Mouse (Mus musculus) lung, postnatal 10 days (tissue): ENCODE data around the gene Acss2.

ENCODE experiments used
- DNase-seq: peaks from one replicate; pipeline ENCODE4 v3.0.0; 2021

Gene Acss2

GRCm38 (mm10) chr2:155630153-155630552 is 112.4 kb downstream of the Acss2 start:
- no peak for DNase-seq

GRCm38 (mm10) chr2:155630590-155631416 is 113.1 kb downstream of the Acss2 start:
- peak; percentile 40 for DNase-seq

GRCm38 (mm10) chr2:155632138-155632936 is 114.6 kb downstream of the Acss2 start:
- DNase-seq: no peak

- peak; percentile 47 for DNase-seq
These were observed 115.4 kb downstream of the Acss2 start for GRCm38 (mm10) chr2:155633121-155633520.

GRCm38 (mm10) chr2:155633731-155634130 is 116.0 kb downstream of the Acss2 start:
- DNase-seq: no peak

GRCm38 (mm10) chr2:155634562-155634961 is 116.8 kb downstream of the Acss2 start:
- no peak for DNase-seq
